Comparison of ENCODE assay signal across 16 mouse cellular contexts in the genomic region with DNA sequence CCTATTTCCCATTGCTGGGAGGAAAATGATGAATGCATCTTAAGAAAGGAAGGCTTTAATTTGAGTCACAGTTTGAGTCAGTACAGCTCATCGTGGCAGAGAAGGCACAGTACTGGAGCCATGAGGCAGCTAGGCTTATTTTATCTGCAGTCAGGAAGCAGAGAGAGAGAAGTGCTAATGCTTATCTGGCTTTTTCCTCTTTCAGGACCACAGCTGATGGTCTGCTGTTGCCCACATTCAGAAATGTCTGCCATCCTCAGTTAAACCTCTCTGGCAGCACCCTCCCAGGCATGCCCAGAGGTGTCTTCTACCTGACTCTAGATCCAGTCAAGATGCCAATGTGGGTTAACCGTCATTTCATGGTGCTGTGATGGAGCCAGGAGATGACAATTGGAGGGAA.
"Had no signal": no experiment of that assay in that cellular context is flagged by ENCODE, and none has a peak within 500 bp of the region (broad histone marks: within the 10 kb centered on the region; RNA-seq: fewer than 3 reads in every experiment).

No protein-coding gene starts in this region.

- H3K27me3 ChIP-seq: lung, embryonic 15.5 days; midbrain, embryonic 13.5 days; midbrain, embryonic 15.5 days; neural tube, embryonic 12.5 days; stomach, embryonic 15.5 days had no signal

- H3K9ac ChIP-seq: liver, postnatal 0 days; lung, embryonic 15.5 days; midbrain, embryonic 13.5 days; midbrain, embryonic 15.5 days; neural tube, embryonic 12.5 days; stomach, embryonic 15.5 days had no signal

- H3K4me3 ChIP-seq: lung, embryonic 15.5 days; midbrain, embryonic 13.5 days; midbrain, embryonic 15.5 days; neural tube, embryonic 12.5 days; stomach, embryonic 15.5 days had no signal

- DNase-seq: liver, postnatal 0 days; lung, adult 2 months; lung, postnatal 14 days; lung, postnatal 36 days; right cerebral cortex, postnatal 14 days; thymus, adult 2 months; thymus, postnatal 25 days; thymus, postnatal 4 days had no signal

- H3K27ac ChIP-seq: lung, embryonic 15.5 days; macrophage; midbrain, embryonic 13.5 days; midbrain, embryonic 15.5 days; neural tube, embryonic 12.5 days; stomach, embryonic 15.5 days; stomach, postnatal 0 days had no signal

- H3K9me3 ChIP-seq: lung, embryonic 15.5 days; midbrain, embryonic 13.5 days; midbrain, embryonic 15.5 days; neural tube, embryonic 12.5 days; stomach, embryonic 15.5 days had no signal

- H3K4me1 ChIP-seq: stomach, embryonic 15.5 days had no signal

- ATAC-seq: liver, postnatal 0 days; lung, postnatal 0 days; midbrain, embryonic 13.5 days; midbrain, embryonic 15.5 days had no signal

- H3K36me3 ChIP-seq: lung, embryonic 15.5 days; midbrain, embryonic 13.5 days; midbrain, embryonic 15.5 days; neural tube, embryonic 12.5 days; stomach, embryonic 15.5 days had no signal
